Mouse (Mus musculus) erythroid progenitor cell, adult 5-6 weeks (primary cell): ENCODE results near the gene Spz1. TPM values are rescaled to one million over a fixed set of nuclear protein-coding genes. Genes with fewer than 3 reads are reported as not detected.
"Not testable (repeated sequence)": the region's sequence is repeated elsewhere in the genome, so short reads cannot be mapped to it uniquely, and the experiment has no call there.

ENCODE experiments used
- ATAC-seq: replicated peaks from 2 replicates; pipeline ENCODE4 v1.8.0; 2016; ENCODE audit warnings: moderate number of reproducible peaks, mild to moderate bottlenecking, moderate TSS enrichment, inconsistent platforms; ENCODE audit not compliant: poor library complexity, low FRiP score, severe bottlenecking
- total RNA-seq, 2 experiments: library from RNA; stranded (forward) in 1 of 2; stranded (reverse) in 1 of 2; fragments of 150-400 nt in 1 of 2; fragments of 186-747, 209-891 nt in 1 of 2; gene quantifications; 2 replicates each; pipeline versions ENCODE4 v1.2.3 to v1.2.4; 2015 to 2017; ENCODE audit warnings: low replicate concordance in 2 of 2

Gene Spz1
- not detected in 2 replicates for total RNA-seq (2015; ENCODE audit: low replicate concordance)
- total RNA-seq (2017; ENCODE audit: low replicate concordance), result not detected in 2 replicates

GRCm38 (mm10) chr13:92576072-92576471 lies at the start of gene Spz1:
Gene Spz1 (minus strand): TSS chr13:92576172.
- ATAC-seq, result no peak

- ATAC-seq, result no peak
Observed at GRCm38 (mm10) chr13:92616459-92616858, 40.5 kb upstream of the Spz1 start.

DNA sequence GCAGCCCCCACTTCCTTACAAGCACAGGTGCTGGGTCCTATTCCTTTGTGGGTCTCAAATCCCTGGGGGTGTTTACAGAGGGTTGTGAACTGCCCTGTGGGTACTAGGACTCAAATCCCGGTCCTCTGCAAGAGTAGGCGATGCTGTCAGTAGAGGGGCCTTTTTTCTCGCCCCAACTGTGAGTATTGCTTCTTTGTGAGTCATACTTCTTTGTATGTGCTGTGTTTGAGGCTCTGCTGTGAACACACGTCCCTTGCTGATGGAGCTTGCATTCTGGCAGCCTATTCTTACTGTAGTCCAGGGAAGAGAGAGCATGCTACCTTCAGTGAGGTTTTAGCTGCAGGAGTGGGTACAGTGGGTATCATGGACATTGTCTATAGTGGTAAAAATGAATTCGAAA lies 39.2 kb upstream of the Spz1 start:
- no peak for ATAC-seq

- no peak for ATAC-seq
Observed at GRCm38 (mm10) chr13:92613094-92613493, 37.1 kb upstream of the Spz1 start.

GRCm38 (mm10) chr13:92611917-92612316 lies 35.9 kb upstream of the Spz1 start:
- ATAC-seq, result no peak

GRCm38 (mm10) chr13:92611254-92611784 lies 35.3 kb upstream of the Spz1 start:
- ATAC-seq, result peak; percentile 74

DNA sequence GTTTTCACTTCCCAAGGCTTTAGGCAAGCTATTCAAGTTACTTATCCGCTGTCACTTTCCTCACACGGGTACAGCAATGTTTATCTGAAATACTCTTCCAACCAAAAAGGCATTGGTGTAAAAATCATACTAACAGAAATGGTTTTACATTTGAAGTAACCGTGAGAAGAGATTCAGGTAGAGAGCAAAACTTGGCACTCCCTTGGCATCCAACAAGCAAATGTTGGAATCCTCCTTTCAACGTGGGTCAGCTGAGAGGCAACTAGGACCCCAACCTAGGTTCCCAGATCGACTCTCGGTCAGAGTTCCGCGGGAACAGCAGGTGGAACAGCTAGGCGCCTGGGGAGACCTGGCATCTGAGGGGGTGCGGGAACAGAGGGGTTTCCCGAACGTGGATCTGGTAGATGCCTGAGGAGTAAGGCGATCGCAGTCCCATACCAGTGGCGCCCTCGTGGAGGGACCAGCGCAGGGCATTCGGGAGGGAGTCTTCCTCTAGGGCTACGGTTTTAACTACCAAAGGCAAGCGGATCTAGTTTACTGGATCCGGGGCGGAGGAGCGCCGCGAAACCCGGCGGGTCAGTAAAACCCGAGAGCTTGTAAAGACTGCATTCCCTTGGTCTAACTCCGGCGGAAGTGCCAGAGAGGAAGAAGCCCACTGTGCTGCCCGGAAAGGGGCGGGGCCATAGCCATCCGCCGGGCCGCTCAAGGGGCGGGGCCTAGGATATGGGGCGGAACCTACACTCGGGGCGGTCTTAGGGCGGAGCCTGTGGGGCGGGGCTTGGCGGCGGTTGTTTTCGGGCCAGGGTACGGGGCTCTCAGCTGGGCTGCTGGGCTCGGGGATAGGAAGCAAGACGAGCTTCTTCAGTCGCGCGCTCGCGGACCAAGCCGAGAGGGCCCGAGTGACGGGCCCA lies 34.6 kb upstream of the Spz1 start, which contains the start of gene Serinc5:
TSS of gene Serinc5 (plus strand) at position 781 of the 911 bp plus-strand sequence.
- peak; percentile 88 for ATAC-seq

DNA sequence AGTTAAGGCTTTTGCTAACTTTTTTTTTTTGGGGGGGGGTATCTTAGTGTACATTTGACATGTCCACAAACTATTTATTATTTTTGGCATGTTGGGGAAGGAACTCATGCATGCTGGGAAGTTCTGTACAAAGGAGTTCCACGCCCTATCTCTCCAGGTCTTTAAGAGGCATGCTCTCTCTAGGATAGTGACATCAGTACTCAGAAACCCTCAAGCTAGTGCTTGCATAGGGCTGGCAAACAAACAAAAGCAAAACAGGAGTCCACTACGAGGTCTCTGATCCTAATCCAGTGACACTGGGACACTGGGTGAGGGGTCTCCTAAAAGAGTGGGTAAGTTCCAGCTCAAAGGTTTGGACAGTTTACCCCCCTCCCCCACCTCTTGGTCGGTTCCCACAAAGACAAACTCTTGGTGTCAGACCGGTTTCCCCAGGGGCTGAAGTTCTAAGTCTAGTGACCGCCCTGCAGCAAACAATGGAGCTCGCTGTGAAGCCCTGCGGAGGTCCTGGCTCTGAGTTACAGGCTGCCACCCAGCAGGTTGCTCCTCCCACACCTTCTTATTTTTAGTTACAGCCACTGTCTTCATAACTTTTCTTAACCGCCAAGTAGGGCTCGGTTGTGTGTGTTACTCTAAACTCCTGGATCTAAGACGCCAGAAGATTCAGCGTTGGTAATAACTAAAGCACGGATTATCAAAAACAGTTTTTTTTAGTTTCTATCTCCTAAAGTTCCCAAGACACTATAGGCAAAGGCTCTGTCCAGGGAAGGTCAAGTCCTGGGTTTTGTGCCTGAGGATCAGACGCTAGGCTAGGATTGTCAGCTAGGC lies 33.7 kb upstream of the Spz1 start:
- peak; percentile 59 for ATAC-seq

- not testable (repeated sequence) for ATAC-seq
Observed at GRCm38 (mm10) chr13:92605306-92605705, 29.3 kb upstream of the Spz1 start.

GRCm38 (mm10) chr13:92595424-92595823 lies 19.5 kb upstream of the Spz1 start:
- peak; percentile 58 for ATAC-seq

DNA sequence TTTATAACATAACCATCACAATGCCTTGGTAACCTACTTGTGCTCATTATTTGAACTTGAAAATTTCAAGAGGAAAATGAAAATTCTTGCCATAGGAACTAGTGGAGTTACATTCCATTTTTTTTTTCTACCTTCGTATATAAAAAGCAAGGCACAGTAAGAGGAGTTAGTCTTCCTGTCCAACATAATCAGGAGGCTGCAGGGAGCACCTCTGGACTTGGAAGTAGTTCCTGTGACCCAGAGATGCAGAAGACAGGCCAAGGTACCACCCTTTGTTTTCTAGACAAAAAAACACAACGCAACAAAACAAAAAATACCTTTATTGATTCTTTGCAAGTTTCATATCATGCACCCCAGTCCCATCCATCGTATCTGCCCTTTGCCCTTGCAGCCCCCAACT lies 18.9 kb upstream of the Spz1 start:
- ATAC-seq, result no peak

- no peak for ATAC-seq
Observed at GRCm38 (mm10) chr13:92594481-92594880, 18.5 kb upstream of the Spz1 start.

DNA sequence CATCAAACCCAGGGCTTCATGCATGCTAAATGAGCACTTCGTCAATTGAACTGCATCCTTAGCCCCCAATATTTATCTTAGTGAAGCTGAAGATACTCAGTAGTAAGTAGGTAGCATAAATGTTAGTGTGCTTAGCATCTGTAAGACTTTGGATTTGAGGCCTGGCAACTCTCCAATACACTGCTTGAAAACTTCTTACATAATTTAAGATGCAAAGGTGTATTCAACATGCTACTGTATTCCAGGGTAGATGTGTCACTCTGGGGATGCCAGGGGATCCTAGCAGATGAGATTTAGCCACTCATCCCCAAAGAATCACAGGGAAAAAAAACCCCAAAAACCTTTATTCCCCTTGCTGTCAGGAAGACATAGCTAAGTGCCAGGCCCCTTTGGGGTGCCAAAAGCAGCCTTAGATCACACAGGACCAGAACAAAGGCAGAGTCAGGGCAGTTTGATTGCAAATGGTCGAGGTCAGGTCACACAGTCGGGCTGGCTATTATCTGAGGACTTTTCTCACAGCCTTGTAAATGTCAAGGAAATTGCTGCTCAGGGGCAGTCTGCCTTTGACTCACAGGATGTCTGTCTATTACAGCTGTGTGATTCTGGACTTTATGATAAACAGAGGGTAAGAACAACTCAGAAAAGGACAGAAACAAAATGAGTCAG lies 17.9 kb upstream of the Spz1 start:
- ATAC-seq, result no peak

DNA sequence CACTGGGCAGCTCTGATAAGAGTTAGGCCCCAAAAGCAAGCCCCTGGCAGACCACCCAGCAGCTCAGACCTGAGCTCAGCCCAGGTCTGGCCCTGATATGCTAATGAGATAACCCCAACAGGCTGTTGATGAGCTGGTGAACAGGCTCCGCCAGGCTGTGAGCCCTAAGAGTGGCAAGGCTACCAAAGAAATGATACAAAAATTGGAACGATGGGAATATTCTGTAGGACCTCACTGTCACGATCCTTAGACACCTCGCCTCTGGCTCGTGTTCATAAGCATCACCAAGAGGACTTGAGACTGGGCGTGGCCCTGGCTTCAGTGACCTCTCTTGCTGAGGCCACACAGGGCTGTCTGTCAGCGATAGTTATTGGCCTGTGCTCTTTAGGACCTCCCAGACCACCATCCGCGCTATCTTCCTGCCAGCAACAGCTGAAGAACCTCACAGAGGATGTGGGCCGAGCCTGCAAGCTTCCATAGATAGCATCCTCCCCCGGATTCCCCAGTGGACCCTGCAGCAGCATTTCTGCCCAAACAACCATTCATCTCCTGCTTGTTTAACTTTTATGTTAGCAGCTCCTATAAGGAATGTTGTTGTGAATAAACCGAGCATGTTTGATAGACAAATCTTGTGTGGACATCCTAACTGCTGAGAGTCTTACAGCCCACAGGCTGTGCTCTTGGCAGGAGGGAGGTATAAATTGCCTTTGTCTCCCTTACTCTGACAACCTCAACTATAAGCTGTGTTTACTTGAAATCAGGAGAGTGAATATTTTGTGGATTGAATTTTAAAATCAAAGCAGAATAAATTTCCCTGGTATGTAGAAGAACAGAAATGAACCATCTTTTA lies 17.0 kb upstream of the Spz1 start:
- ATAC-seq, result peak; percentile 89

- no peak for ATAC-seq
Observed at GRCm38 (mm10) chr13:92592268-92592785, 16.4 kb upstream of the Spz1 start.

DNA sequence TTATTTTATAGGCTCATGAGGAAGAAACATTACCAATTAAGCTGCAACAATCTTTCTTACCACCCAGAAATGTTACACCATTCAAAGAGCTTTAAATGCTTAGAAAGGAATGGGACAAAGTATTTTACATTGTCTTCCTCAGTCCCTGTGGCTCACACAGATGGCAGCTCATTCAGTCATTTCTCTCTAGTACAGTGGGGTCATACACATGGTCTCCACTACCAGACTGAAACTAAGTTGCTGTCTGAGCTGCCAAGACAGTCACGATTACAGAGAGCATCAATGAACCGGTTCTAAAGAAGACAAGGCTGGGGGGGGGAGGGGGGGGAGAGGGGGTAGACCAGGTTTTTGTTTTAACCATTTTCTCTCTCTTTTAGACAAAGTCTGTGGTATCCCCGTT lies 15.3 kb upstream of the Spz1 start:
- no peak for ATAC-seq

DNA sequence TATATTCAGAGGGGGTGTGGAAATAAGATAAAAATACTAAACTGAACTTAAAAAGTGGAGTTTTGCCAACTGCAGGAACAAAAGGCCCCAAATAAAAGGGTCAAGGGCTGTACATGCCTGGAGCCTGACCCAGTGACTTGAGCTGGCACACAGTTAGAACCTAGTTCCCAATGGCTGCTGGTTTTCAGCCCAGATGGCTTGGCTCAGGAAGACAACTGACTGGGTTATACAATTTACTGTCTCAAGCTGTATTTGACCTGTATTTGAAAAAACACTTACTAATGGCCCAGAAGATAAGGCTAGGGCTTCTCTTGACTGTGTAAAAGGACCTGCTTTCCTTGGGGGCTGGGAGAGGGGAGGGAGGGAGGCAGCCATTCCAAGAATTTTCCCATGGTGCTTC lies 13.3 kb upstream of the Spz1 start:
- ATAC-seq, result no peak

GRCm38 (mm10) chr13:92588704-92589103 lies 12.7 kb upstream of the Spz1 start:
- no peak for ATAC-seq
